Mouse (Mus musculus) WW6 (cell line): ENCODE measurements around the gene Cds2.
"Not testable (repeated sequence)": the region's sequence is repeated elsewhere in the genome, so short reads cannot be mapped to it uniquely, and the experiment has no call there.

Source experiments
- DNase-seq: peaks from one replicate; pipeline ENCODE4 v3.0.0-alpha.2; 2013; ENCODE audit warnings: low read depth, low spot score

The Cds2 gene

DNA sequence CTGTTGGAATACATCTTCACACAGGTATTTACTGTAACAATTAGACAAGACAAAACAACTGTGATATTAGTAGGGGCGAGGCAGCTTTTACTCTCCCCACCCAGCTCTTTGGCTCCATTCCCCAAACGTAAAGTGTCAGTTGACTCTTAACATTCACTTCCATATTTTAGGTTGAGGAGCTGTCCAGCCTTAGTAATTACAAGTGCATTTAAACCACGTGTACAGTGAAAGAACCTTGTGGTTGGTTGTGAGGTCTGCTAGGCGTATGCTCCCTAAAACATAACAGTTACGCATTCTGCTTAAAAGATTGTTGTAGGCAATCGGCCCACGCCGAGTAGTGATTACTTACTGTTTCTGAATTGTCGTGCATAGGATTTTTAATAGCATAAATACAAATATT is 2.2 kb downstream of the Cds2 start:
- DNase-seq, result no peak

DNA sequence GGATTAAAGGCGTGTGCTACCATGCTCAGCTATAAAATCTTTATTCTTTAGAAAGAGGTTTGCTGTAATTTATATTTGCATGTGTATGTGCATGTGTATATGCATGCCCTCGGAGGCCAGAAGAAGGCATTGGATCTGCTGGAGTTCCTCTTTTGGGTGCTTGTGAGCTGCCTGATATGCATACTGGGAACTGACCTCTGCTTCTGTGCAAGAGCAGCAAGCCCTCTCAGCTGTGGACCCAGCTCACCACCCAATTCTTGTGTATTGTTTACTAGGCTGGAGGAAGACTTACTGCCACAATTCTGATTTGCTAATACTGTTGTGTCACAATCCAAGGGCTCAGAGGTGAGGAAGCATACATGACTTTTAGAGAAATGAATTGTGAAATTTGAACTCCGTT is 3.1 kb downstream of the Cds2 start:
- no peak for DNase-seq

DNA sequence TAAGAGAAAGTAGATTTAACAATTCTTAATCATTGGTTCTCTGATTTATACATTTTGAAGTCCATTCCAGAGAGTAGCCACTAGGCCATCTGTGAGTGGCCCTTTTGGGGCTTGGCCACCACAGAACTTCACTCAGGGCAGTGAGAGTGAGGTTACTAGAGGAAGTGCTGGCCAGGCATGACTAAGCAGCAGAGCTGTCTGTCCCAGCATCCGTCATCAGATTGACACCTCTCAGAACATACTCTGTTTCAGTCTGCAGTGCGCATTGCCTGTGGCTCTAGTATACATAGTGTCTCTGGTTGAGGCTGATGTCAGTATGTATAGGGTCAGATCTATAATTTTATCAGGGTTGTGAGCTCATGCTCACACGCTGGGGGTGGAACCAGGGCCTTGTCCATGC is 6.3 kb downstream of the Cds2 start:
- no peak for DNase-seq

DNA sequence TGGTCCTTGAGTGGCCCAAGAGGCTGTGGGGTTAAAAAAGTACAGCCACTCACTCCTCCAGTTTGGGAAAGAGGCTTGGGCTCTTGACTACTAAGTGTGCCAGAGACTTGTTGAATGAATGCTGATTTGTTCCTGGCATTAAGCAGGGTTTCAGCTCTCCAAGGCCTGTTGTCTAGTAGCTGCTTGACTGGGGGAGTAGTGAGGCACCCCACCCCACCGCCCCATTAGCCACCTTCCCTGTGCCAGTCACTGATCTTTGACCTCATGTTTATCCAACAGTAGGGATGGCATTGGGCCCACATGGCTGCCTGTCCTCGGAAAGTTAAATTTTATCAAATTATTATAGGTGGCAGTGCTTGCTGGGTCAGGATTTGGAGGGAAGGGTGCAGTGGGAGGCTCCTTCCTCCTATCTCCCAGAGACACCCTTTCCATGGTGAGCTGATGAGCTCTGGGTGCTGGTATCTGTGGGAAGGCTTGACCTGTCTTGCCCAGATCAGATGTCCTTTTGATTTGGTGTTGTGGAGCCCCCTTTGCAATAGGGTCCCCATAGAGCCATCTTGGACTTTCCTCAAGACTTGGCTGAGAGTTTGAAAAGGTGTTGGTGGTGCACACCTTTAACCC is 7.5 kb downstream of the Cds2 start:
- DNase-seq, result no peak

- DNase-seq, result no peak
Observed at GRCm38 (mm10) chr2:132272694-132273389, 9.9 kb downstream of the Cds2 start.

DNA sequence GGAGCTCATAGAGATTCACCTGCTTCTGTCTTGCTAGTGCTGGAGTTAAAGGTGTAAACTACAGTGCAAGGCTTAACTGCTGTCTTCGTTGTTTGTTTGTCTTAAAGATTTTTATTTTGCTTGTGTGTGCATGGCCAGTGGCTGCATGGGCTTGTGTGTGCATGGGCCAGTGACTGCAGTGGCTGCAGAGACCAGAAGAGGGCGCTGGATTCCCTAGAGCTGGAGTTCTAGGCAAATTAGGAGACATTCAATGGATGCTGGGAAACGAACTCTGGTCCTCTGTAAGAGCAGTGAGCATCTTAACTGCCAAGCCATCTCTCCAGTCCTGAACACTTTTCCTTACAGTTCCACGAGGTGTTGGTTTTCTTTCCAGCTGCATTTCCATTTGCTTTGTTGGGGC is 12.6 kb downstream of the Cds2 start:
- no peak for DNase-seq

GRCm38 (mm10) chr2:132276249-132276648 is 13.3 kb downstream of the Cds2 start:
- DNase-seq, result no peak

- DNase-seq, result no peak
Observed at GRCm38 (mm10) chr2:132278273-132278853, 15.4 kb downstream of the Cds2 start.

- no peak for DNase-seq
Observed at GRCm38 (mm10) chr2:132279336-132279882, 16.5 kb downstream of the Cds2 start.

GRCm38 (mm10) chr2:132279978-132280377 is 17.0 kb downstream of the Cds2 start:
- DNase-seq, result no peak

DNA sequence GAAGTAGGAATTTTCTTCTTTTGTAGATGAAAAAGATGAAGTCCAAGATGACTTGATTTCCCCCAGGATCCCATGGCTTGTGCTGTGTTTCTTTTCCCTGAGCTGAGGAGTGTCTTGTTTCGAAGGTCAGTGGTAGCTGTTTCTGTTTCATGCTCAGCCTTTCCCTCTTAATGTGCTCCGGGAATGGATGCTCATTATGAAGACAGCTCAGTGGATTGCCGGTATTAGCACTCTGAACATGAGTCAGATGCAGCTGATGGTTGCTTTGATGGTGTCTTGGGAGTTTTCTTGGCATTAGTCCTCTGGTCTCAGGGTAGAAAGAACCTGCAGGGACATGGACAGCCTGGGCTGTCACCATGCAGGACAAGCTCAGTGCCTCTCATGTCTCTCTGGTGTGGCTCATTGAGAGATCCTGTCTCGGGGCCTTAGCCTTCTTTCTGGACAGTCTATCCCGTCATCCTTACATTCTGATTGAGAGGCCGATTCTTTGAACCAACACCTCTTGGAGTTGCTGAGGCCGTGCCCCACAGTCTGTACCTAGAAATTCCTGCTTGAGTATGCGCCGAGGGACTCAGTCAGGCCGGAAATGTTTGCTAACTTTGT is 17.7 kb downstream of the Cds2 start:
- no peak for DNase-seq

GRCm38 (mm10) chr2:132281560-132282452 is 18.9 kb downstream of the Cds2 start:
- DNase-seq, result no peak

- no peak for DNase-seq
Observed at GRCm38 (mm10) chr2:132282453-132283174, 19.7 kb downstream of the Cds2 start.

GRCm38 (mm10) chr2:132283236-132284070 is 20.5 kb downstream of the Cds2 start:
- DNase-seq, result no peak

GRCm38 (mm10) chr2:132284492-132285139 is 21.7 kb downstream of the Cds2 start:
- DNase-seq, result no peak

- DNase-seq, result not testable (repeated sequence)
Observed at GRCm38 (mm10) chr2:132285722-132286121, 22.8 kb downstream of the Cds2 start.

DNA sequence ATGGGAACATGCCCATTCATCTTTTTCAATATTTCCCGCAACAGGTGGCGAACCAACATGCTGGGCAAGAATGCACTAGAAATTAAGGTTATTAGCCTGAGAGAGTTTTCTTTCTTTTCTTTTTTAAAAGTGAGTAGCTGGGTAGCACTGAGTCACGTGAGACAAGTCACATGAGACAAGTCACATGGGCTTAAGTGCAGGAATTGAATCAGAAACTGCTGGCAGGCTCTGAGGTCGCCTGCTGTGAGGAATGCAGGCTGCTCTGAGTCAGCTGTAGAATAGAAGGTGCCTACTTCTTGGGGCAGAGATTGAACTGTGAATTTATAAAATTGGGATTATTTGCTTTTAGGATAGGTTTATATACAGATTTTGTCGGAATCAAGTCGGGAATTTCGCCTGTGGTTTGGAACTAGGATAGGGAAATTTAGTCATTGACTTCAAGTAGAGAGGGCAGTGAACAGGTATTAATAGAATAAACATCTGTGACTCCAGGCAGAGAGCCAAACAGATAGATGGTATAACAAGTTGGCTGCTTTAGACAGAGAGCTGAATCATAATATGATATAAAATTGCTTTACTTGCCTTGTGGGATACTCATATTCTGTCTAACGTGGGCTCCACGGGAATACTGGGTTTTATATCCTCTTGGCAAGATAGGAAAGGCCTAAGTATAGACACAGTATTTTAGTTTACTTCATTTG is 23.6 kb downstream of the Cds2 start:
- no peak for DNase-seq

GRCm38 (mm10) chr2:132289213-132289612 is 26.3 kb downstream of the Cds2 start:
- DNase-seq, result not testable (repeated sequence)

DNA sequence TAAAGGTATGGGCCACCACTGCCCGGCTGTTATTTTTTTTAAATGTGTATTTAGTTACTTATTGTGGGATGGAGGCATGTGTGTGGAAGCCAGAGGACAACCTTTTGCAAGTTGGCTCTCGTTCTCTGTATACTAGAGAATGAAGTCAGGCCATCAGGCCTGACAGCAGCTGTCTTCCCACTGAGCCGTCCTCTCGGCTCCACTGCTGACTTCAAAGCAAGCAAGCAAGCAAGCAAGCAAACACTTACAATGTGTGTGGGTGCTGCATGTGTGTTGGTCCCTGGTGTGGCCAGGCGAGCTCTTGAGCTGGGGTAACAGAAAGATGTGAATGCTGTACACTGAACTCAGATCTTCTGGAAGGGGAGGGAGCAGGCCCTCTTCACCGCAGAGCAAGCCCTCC is 27.9 kb downstream of the Cds2 start:
- DNase-seq, result no peak
